Mouse (Mus musculus): ENCODE measurements around the gene Nup93. TPM values are rescaled to one million over a fixed set of nuclear protein-coding genes. Genes with fewer than 3 reads are reported as not detected.

The Nup93 gene
- polyA plus RNA-seq, 1 experiment from 2014 or later = 58.7 TPM

GRCm38 (mm10) chr8:94296312-94296991 lies 82.1 kb downstream of the Nup93 start:
- Histone ChIP-seq H3K4me1 (replicated peaks) (peaks cover 18% of the 10 kb centered on the region), H3K4me2 (no peak overlapping the region), H3K4me3 (replicated peaks) (no peak overlapping the region), H3K36me3 (peaks cover 43% of the 10 kb centered on the region), H3K9ac (no peak overlapping the region), H3K27me3 (no peaks in the 10 kb centered on the region), H3K27ac (no peak overlapping the region), H3K9me3 (replicated peaks) (no peaks in the 10 kb centered on the region)
- DNase-seq (no peak), ATAC-seq (ENCODE audit: low read depth) (no peak)
- 81% methylated on average over 9 of the region's 9 CpGs for WGBS (ENCODE audit: insufficient replicate concordance)

- DNase-seq (no peak), ATAC-seq (ENCODE audit: low read depth) (no peak)
- H3K4me2 ChIP-seq = no peak overlapping the region
- peaks cover 18% of the 10 kb centered on the region for H3K4me1 ChIP-seq (replicated peaks)
- peaks cover 50% of the 10 kb centered on the region for H3K36me3 ChIP-seq
- no peak overlapping the region for H3K27ac ChIP-seq
- H3K9ac ChIP-seq = no peak overlapping the region
- no peaks in the 10 kb centered on the region for H3K27me3 ChIP-seq
- WGBS (ENCODE audit: insufficient replicate concordance) = 86% methylated on average over 6 of the region's 6 CpGs
- H3K9me3 ChIP-seq (replicated peaks) = no peaks in the 10 kb centered on the region
- H3K4me3 ChIP-seq (replicated peaks) = no peak overlapping the region
Observed at GRCm38 (mm10) chr8:94297101-94297500, 82.7 kb downstream of the Nup93 start.

- peaks cover 8% of the 10 kb centered on the region for H3K4me1 ChIP-seq (replicated peaks)
- peaks cover 57% of the 10 kb centered on the region for H3K36me3 ChIP-seq
- H3K27me3 ChIP-seq = no peaks in the 10 kb centered on the region
- WGBS (ENCODE audit: insufficient replicate concordance) = 82% methylated on average over 4 of the region's 4 CpGs
- no peak overlapping the region for H3K4me2 ChIP-seq
- DNase-seq (no peak), ATAC-seq (ENCODE audit: low read depth) (no peak)
- no peak overlapping the region for H3K27ac ChIP-seq
- H3K9me3 ChIP-seq (replicated peaks) = no peaks in the 10 kb centered on the region
- no peak overlapping the region for H3K9ac ChIP-seq
- H3K4me3 ChIP-seq (replicated peaks) = no peak overlapping the region
Observed at GRCm38 (mm10) chr8:94300809-94301208, 86.4 kb downstream of the Nup93 start.

GRCm38 (mm10) chr8:94304412-94304811 lies 90.0 kb downstream of the Nup93 start:
- H3K36me3 ChIP-seq = peaks cover 80% of the 10 kb centered on the region
- H3K4me3 ChIP-seq (replicated peaks) = no peak overlapping the region

GRCm38 (mm10) chr8:94306989-94307513 lies 92.7 kb downstream of the Nup93 start:
- peaks cover 89% of the 10 kb centered on the region for H3K36me3 ChIP-seq
- H3K9ac ChIP-seq = peak overlapping the region; percentile 10; the same call in 1 of the 2 replicates
- H3K4me1 ChIP-seq (replicated peaks) = peaks cover 20% of the 10 kb centered on the region
- WGBS (ENCODE audit: insufficient replicate concordance) = 50% methylated on average over 7 of the region's 7 CpGs
- peak overlapping the region; percentile 22 for H3K4me2 ChIP-seq
- DNase-seq (peak; percentile 19), ATAC-seq (ENCODE audit: low read depth) (peak; percentile 78)
- no peaks in the 10 kb centered on the region for H3K27me3 ChIP-seq
- no peak overlapping the region for H3K4me3 ChIP-seq (replicated peaks)
- H3K27ac ChIP-seq = peak overlapping the region; percentile 65
- H3K9me3 ChIP-seq (replicated peaks) = no peaks in the 10 kb centered on the region

More at GRCm38 (mm10) chr8:94304412-94304811, 90.0 kb downstream of the Nup93 start:
- Histone ChIP-seq H3K27ac (no peak overlapping the region), H3K9ac (no peak overlapping the region), H3K4me1 (replicated peaks) (peaks cover 20% of the 10 kb centered on the region), H3K9me3 (replicated peaks) (no peaks in the 10 kb centered on the region), H3K27me3 (no peaks in the 10 kb centered on the region), H3K4me2 (no peak overlapping the region)
- 87% methylated on average over 2 of the region's 2 CpGs for WGBS (ENCODE audit: insufficient replicate concordance)
- ATAC-seq (ENCODE audit: low read depth) (no peak), DNase-seq (no peak)

GRCm38 (mm10) chr8:94307652-94308051 lies 93.3 kb downstream of the Nup93 start:
- H3K4me2 ChIP-seq = no peak overlapping the region
- WGBS (ENCODE audit: insufficient replicate concordance) = 31% methylated on average over 9 of the region's 9 CpGs
- H3K4me1 ChIP-seq (replicated peaks) = peaks cover 20% of the 10 kb centered on the region
- peaks cover 89% of the 10 kb centered on the region for H3K36me3 ChIP-seq
- DNase-seq (no peak), ATAC-seq (ENCODE audit: low read depth) (peak; percentile 77)
- H3K4me3 ChIP-seq (replicated peaks) = no peak overlapping the region
- no peak overlapping the region for H3K9ac ChIP-seq
- H3K27ac ChIP-seq = peak overlapping the region; percentile 65
- H3K27me3 ChIP-seq = no peaks in the 10 kb centered on the region
- no peaks in the 10 kb centered on the region for H3K9me3 ChIP-seq (replicated peaks)

GRCm38 (mm10) chr8:94314069-94314468 lies 99.7 kb downstream of the Nup93 start:
- 82% methylated on average over 2 of the region's 2 CpGs for WGBS (ENCODE audit: insufficient replicate concordance)
- Histone ChIP-seq H3K4me1 (replicated peaks) (no peaks in the 10 kb centered on the region), H3K4me3 (replicated peaks) (no peak overlapping the region), H3K4me2 (no peak overlapping the region), H3K27ac (no peak overlapping the region), H3K9ac (no peak overlapping the region), H3K27me3 (no peaks in the 10 kb centered on the region), H3K36me3 (peaks cover 47% of the 10 kb centered on the region), H3K9me3 (replicated peaks) (no peaks in the 10 kb centered on the region)
- ATAC-seq (ENCODE audit: low read depth) = no peak
- no peak for DNase-seq

GRCm38 (mm10) chr8:94317249-94317648 lies 102.9 kb downstream of the Nup93 start:
- no peak overlapping the region for H3K4me2 ChIP-seq
- no peak overlapping the region for H3K4me3 ChIP-seq (replicated peaks)
- H3K36me3 ChIP-seq = peaks cover 18% of the 10 kb centered on the region
- H3K27me3 ChIP-seq = no peaks in the 10 kb centered on the region
- H3K27ac ChIP-seq = no peak overlapping the region
- H3K9me3 ChIP-seq (replicated peaks) = no peaks in the 10 kb centered on the region
- DNase-seq = no peak
- no peak for ATAC-seq (ENCODE audit: low read depth)
- H3K9ac ChIP-seq = no peak overlapping the region
- WGBS (ENCODE audit: insufficient replicate concordance) = 75% methylated on average over 2 of the region's 2 CpGs
- no peaks in the 10 kb centered on the region for H3K4me1 ChIP-seq (replicated peaks)

GRCm38 (mm10) chr8:94317691-94318090 lies 103.3 kb downstream of the Nup93 start:
- Histone ChIP-seq H3K4me2 (no peak overlapping the region), H3K4me3 (replicated peaks) (no peak overlapping the region), H3K27ac (no peak overlapping the region), H3K9ac (no peak overlapping the region), H3K27me3 (no peaks in the 10 kb centered on the region), H3K9me3 (replicated peaks) (no peaks in the 10 kb centered on the region), H3K36me3 (peaks cover 15% of the 10 kb centered on the region), H3K4me1 (replicated peaks) (no peaks in the 10 kb centered on the region)
- no peak for DNase-seq
- ATAC-seq (ENCODE audit: low read depth) = no peak
- 86% methylated on average over 2 of the region's 2 CpGs for WGBS (ENCODE audit: insufficient replicate concordance)

- Histone ChIP-seq H3K4me3 (replicated peaks) (no peak overlapping the region), H3K4me2 (no peak overlapping the region), H3K27me3 (no peaks in the 10 kb centered on the region), H3K36me3 (peaks cover 6% of the 10 kb centered on the region), H3K9ac (no peak overlapping the region), H3K9me3 (replicated peaks) (no peaks in the 10 kb centered on the region), H3K4me1 (replicated peaks) (no peaks in the 10 kb centered on the region), H3K27ac (no peak overlapping the region)
- 46% methylated on average over 2 of the region's 2 CpGs for WGBS (ENCODE audit: insufficient replicate concordance)
- ATAC-seq (ENCODE audit: low read depth) = no peak
- no peak for DNase-seq
Observed at GRCm38 (mm10) chr8:94320036-94320435, 105.7 kb downstream of the Nup93 start.

GRCm38 (mm10) chr8:94322083-94322482 lies 107.7 kb downstream of the Nup93 start:
- no peaks in the 10 kb centered on the region for H3K27me3 ChIP-seq
- H3K4me1 ChIP-seq (replicated peaks) = no peaks in the 10 kb centered on the region
- no peak overlapping the region for H3K4me3 ChIP-seq (replicated peaks)
- H3K4me2 ChIP-seq = no peak overlapping the region
- no peak overlapping the region for H3K9ac ChIP-seq
- ATAC-seq (ENCODE audit: low read depth) (no peak), DNase-seq (no peak)
- WGBS (ENCODE audit: insufficient replicate concordance) = 71% methylated on average over 4 of the region's 4 CpGs
- no peaks in the 10 kb centered on the region for H3K36me3 ChIP-seq
- no peaks in the 10 kb centered on the region for H3K9me3 ChIP-seq (replicated peaks)
- H3K27ac ChIP-seq = no peak overlapping the region

- H3K4me3 ChIP-seq (replicated peaks) = no peak overlapping the region
- no peak for ATAC-seq (ENCODE audit: low read depth)
Observed at GRCm38 (mm10) chr8:94323041-94323440, 108.7 kb downstream of the Nup93 start.

More at GRCm38 (mm10) chr8:94323041-94323440, 108.7 kb downstream of the Nup93 start:
- H3K27ac ChIP-seq = no peak overlapping the region
- H3K36me3 ChIP-seq = no peaks in the 10 kb centered on the region
- WGBS (ENCODE audit: insufficient replicate concordance) = 65% methylated on average over 6 of the region's 6 CpGs
- no peaks in the 10 kb centered on the region for H3K4me1 ChIP-seq (replicated peaks)
- H3K4me2 ChIP-seq = no peak overlapping the region
- H3K9me3 ChIP-seq (replicated peaks) = no peaks in the 10 kb centered on the region
- no peak overlapping the region for H3K9ac ChIP-seq
- no peaks in the 10 kb centered on the region for H3K27me3 ChIP-seq
- no peak for DNase-seq

Data from liver, embryonic 13.5 days (tissue).